In genomic region chr5:37247456-37247855, GRCm38 (mm10) we compare ENCODE assay signal across 13 mouse cellular contexts. TPM values are rescaled to one million over a fixed set of nuclear protein-coding genes. Genes with fewer than 3 reads are reported as not detected.
DNase-seq lines count a peak whose midpoint lies in the region; ATAC-seq and TF ChIP-seq lines count a peak whose summit lies in the region.
"Had no signal": no experiment of that assay in that cellular context is flagged by ENCODE, and none has a peak within 500 bp of the region (broad histone marks: within the 10 kb centered on the region; RNA-seq: fewer than 3 reads in every experiment).

No protein-coding gene starts in this region.

- peak overlapping the region; percentile 97 for H3K9ac ChIP-seq in forebrain, postnatal 0 days
- H3K9ac ChIP-seq in midbrain, embryonic 15.5 days: peak overlapping the region; percentile 61
- H3K9ac ChIP-seq: heart, embryonic 15.5 days had no signal

- no peak for ATAC-seq in forebrain, postnatal 0 days
- ATAC-seq in midbrain, embryonic 15.5 days (replicated peaks): no peak
- ATAC-seq in inflammation-experienced regulatory T-cells, adult 6 months: no peak
- no peak for ATAC-seq in erythroid progenitor cell, adult 5-6 weeks (replicated peaks; ENCODE audit: low FRiP score, poor library complexity, severe bottlenecking)

- peak overlapping the region; percentile 98 for H3K27ac ChIP-seq in forebrain, postnatal 0 days (ENCODE audit: low read depth, low read length)
- peak overlapping the region; percentile 98 for H3K27ac ChIP-seq in midbrain, embryonic 15.5 days
- H3K27ac ChIP-seq: heart, embryonic 15.5 days; kidney, postnatal 0 days had no signal

- H3K4me2 ChIP-seq in forebrain, postnatal 0 days (ENCODE audit: low read depth): peak overlapping the region; percentile 77
- H3K4me2 ChIP-seq in midbrain, embryonic 15.5 days: peak overlapping the region; percentile 88

- H3K36me3 ChIP-seq in forebrain, postnatal 0 days (ENCODE audit: insufficient read depth): no peaks in the 10 kb centered on the region; the same call in 1 of the 2 replicates
- no peaks in the 10 kb centered on the region; the same call in 1 of the 2 replicates for H3K36me3 ChIP-seq in midbrain, embryonic 15.5 days (replicated peaks)
- H3K36me3 ChIP-seq: heart, embryonic 15.5 days had no signal

- peak; percentile 10 for DNase-seq in R1 (ENCODE audit: low read depth, low spot score)
- peak; percentile 68 to 79 for DNase-seq in cerebellum, postnatal 10 days
- DNase-seq in forebrain, postnatal 0 days: no peak
- no peak for DNase-seq in gastrocnemius, postnatal 25 days
- DNase-seq: lung, postnatal 14 days; spleen, adult 18-20 months; thymus, postnatal 25 days had no signal

- H3K9me3 ChIP-seq in forebrain, postnatal 0 days (ENCODE audit: low read length): no peaks in the 10 kb centered on the region
- H3K9me3 ChIP-seq in midbrain, embryonic 15.5 days: no peaks in the 10 kb centered on the region
- H3K9me3 ChIP-seq: heart, embryonic 15.5 days had no signal

- WGBS in forebrain, postnatal 0 days: 33% methylated on average over 4 of the region's 4 CpGs
- WGBS in midbrain, embryonic 15.5 days: 21% methylated on average over 4 of the region's 4 CpGs

- peak overlapping the region; percentile 93 for H3K4me3 ChIP-seq in forebrain, postnatal 0 days (ENCODE audit: low read depth, low read length)
- peak overlapping the region; percentile 85 for H3K4me3 ChIP-seq in midbrain, embryonic 15.5 days

- TF ChIP-seq CTCF in forebrain, postnatal 0 days (IDR thresholded peaks at IDR 0.05; ENCODE audit: low read depth): no peak

- peaks cover 41% of the 10 kb centered on the region for H3K4me1 ChIP-seq in forebrain, postnatal 0 days (ENCODE audit: insufficient read depth)
- peaks cover 82% of the 10 kb centered on the region for H3K4me1 ChIP-seq in midbrain, embryonic 15.5 days

- H3K27me3 ChIP-seq in forebrain, postnatal 0 days (ENCODE audit: insufficient read depth, low read length): no peaks in the 10 kb centered on the region
- no peaks in the 10 kb centered on the region for H3K27me3 ChIP-seq in midbrain, embryonic 15.5 days (replicated peaks)

RNA-seq across cellular contexts. Expression of gene Crmp1, which starts 5.7 kb away (rescaled TPM):
- total RNA-seq in forebrain, postnatal 0 days (2014; rRNA removed): 965 and 1,074 TPM in 2 replicates
- 1,043 and 1,136 TPM in 2 replicates for polyA plus RNA-seq in forebrain, postnatal 0 days (2015; fragmentation: Nextera tagmentation; extraction: Ambion mirVana)
- 945 and 977 TPM in 2 replicates for polyA plus RNA-seq in midbrain, embryonic 15.5 days (2015; fragmentation: Nextera tagmentation; extraction: Ambion mirVana)
- 10 to 100 TPM in 2 of 3 experiments, 1 to 10 TPM in 1; 9.3 to 31.3 (median 12.3) TPM for polyA plus RNA-seq in inflammation-experienced regulatory T-cells, adult 6 months (2017; shearing (Covaris generic))
- not detected in 2 replicates for total RNA-seq in erythroid progenitor cell, adult 5-6 weeks (2015; ENCODE audit: low replicate concordance)
- total RNA-seq in erythroid progenitor cell, adult 5-6 weeks (2017; ENCODE audit: low replicate concordance): 0.51 TPM in 1 of 2 replicates, not detected in the other
- under 1 TPM in 1 of 2 experiments, not detected in 1; 0.19 TPM for total RNA-seq in gastrocnemius, postnatal 25 days (2021)
- total RNA-seq: MEL had no signal

Comparison
In these comparisons a context has a peak if more than half of its experiments do, and no peak if none do; other contexts are left out.
1. DNase-seq: peak in R1 (single experiment) and cerebellum, postnatal 10 days (2 of 2); none in forebrain, postnatal 0 days (single experiment) and gastrocnemius, postnatal 25 days (single experiment).
2. RNA of gene Crmp1, which starts 5.7 kb away (total RNA-seq): 965 to 1,074 TPM in forebrain, postnatal 0 days; 0.51 TPM in erythroid progenitor cell, adult 5-6 weeks and 0.19 TPM in gastrocnemius, postnatal 25 days; every median in the first group is over 100 times any median in the second.